Mouse (Mus musculus): ENCODE measurements around the gene Gng11. TPM values are rescaled to one million over a fixed set of nuclear protein-coding genes. Genes with fewer than 3 reads are reported as not detected.

Gene Gng11
- 52.1 and 53.2 TPM in 2 replicates for total RNA-seq (2021)
- long read RNA-seq, experiment 1, transcript Gng11-201 (2 exons, 919 nt): major isoform, 54 of 66 reads
- long read RNA-seq, experiment 1, partial matches to known transcripts: 12 of 66 reads
- long read RNA-seq, experiment 1, other reads (novel, unspliced or antisense): 0 of 66 reads
- long read RNA-seq, experiment 2, transcript Gng11-201 (2 exons, 919 nt): major isoform, 54 of 64 reads
- long read RNA-seq, experiment 2, partial matches to known transcripts: 10 of 64 reads
- long read RNA-seq, experiment 2, other reads (novel, unspliced or antisense): 0 of 64 reads

DNA sequence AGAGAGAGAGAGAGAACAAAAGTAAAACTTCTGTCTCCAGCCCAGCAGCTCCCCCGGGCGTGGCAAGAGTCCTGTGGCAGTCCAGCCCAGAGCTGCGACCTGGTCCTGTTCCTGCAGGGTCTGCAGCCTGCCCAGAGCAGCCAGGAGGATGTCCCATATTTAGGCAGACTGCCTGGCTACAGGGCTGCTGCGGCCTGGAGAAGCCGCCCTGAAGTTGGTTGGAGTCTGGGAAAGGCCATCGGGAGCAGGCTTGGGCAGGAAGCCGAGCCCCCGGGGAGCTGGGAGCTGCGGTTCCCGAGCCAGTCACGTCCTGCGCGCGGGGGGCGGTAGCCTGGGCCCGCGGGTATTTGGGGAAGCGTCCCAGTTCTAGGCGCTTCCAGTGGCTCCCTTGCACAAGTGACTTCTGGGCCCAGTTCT, at the start of gene Gng11:
Gng11 (plus strand) TSS at position 15 of the 417 bp plus-strand sequence.
- DNase-seq: peak; percentile 75

DNA sequence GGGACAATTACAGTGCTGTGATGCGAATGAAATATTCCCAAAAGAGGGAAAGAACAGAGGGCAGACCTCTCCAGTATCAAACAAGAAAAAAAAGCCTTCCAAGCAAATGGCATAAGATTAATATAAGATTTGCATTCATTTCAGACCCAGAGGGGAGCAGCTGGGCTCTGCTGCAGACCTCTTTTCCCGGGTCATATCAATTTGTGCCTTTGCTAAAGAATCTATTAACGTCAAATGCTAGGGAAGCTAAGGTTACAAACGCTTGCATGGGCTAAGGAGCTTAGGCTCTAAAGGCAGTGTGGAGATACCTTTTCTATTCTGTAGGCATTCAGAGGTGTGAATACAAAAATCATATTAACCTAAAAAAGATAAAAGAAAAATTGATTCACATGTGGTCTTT, 48.7 kb upstream of the Gng11 start:
- DNase-seq: no peak

DNA sequence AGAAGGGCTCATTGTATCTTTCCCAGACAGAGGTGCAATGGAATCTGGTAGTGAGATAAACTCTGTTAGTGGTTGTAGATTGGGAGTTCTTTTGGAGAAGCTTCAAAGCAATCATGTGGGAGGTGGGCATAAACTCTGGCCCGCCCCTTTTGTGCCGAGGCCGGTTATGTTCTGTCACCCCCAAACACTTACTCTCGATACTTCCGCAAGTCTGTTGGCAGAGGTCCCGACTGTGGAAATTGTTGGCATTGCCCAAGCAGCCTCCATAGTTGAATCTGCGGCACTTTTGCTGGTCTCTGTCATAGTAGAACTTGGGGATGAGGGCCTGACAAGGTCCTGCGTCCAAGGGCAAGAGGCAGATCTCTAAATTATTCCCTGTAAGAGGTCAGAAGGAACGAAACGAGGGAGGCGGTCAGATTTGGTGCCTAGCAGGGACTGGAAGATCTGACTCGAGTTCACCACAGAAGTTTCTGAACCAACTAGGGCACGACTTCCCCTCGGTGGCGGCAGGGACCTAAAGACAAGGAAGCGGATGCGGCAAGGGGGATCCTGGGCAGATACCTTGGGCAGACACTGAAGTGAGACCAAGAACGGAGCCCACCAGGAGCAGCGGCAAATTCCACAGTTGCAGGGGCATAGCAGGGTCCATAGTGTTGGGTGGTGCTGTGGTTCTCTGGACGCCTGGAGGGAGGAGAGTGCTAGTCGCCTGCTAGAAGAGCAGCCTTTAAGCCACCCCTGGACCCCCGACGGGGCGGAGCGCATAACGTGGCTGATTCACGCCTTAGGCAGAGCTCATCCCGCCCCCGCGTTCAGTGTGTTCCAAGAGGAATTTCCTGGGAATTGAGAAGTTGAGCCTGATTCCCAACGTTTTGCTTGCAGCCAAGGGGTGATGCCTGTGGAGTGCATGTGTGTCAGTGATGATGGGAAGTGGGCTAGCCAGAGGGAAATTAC, 35.8 kb upstream of the Gng11 start:
- DNase-seq: peak; percentile 49

DNA sequence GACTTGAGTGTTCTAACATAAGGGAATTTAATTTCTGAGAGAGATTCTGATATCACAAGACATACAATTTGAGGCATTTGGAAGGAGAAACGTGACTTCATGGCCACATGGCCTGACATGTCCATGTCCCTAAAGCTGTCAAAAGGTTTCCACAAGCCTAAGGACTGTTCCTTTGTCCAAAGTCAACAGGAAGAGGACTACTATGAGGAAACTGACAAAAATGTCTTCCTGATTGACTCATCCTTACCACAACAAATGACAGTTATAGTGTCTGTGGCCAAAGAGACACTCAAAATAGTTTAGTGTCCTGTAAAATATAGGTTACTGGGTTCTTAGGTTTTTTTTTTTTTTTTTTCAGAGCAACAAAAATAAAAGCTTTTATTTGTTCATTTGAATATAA, 30.0 kb upstream of the Gng11 start:
- no peak for DNase-seq

DNA sequence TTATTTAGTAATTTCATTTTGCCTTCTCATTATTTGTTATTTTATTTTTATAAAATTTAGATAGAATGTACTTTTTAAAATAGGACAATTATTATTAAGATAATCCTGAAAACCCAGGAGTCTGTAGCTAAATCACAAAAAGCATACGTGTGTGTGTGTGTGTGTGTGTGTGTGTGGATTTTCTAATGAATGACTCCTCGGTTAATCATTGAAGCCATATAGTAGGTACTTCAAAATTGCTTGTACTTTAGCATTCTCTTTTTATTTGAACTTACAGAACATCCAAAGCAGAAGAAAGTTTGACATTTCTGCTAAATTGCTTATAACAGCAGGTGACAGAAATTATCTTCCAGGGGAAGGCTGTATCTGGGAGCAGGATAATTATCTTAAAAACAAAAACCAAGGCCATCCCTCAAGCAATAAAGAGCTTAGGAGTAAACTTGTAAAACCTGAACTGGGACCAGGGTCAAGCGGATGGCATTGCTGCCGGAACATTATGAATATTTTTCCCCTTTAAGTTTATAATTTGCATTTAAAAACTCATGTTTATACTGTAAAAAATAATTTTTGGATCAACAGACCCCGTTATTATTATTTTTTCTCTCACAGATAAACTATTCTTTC, 20.9 kb upstream of the Gng11 start:
- no peak for DNase-seq

DNA sequence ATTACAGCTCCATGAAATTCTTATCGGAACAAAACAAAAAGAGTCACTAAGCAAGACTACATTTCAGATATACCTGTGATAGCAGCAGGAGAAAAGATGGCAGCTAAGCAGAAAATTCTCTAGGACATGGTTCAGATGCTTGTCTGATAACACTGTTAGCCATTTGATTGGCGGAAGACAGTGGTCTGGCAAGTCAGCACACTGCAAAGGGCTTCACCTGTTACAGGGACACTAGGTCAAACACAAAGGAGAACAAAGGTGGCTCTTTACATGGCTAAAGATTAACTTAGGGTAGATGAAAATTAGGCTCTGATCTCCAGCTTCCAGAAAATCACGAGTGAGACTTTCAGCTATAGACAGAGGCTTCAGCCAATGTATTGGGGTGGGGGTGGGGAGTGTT, 15.0 kb upstream of the Gng11 start, which contains the start of gene Tfpi2:
Tfpi2 (minus strand) TSS at position 170 of the 400 bp plus-strand sequence.
- no peak for DNase-seq

DNA sequence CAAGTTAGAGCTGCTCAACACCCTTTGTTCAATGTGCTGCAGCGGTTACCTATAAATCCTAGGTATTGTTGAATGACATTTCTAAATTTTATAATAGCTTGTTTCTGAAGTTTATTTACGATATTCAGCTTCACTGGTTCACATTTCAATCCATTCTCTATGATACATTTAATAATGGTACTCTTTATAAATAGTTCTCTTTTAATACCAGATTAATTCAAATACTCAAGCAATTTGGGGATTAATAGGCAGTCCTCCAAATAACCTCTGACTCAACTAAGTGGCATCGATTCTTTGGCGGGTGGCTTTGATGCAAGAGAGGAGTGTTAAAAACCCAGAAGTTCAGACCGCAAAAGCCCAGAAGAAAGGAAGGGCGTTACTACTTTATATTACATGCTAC, 10.2 kb upstream of the Gng11 start, which contains the start of gene Gngt1:
Gngt1 (plus strand) TSS at position 301 of the 400 bp plus-strand sequence.
- no peak for DNase-seq

DNA sequence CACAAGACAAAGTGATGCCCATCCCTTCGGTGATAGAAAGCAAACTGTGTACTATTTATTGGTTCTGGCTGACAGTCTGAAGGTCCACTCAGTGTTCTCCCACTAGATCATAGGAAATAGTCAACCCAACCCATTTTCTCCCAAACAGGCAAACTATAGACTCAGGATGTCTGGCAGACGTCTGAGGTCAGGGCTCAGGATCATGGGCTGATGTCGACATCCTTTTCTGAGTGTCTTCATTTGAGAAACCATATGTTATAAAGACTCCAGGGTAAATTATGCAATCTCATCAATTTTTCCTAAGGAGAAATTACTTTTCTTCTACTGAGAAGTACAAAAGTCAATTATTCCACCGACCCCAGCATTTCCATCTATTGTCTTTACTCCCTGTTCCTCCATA, 5.6 kb upstream of the Gng11 start:
- DNase-seq: no peak

DNA sequence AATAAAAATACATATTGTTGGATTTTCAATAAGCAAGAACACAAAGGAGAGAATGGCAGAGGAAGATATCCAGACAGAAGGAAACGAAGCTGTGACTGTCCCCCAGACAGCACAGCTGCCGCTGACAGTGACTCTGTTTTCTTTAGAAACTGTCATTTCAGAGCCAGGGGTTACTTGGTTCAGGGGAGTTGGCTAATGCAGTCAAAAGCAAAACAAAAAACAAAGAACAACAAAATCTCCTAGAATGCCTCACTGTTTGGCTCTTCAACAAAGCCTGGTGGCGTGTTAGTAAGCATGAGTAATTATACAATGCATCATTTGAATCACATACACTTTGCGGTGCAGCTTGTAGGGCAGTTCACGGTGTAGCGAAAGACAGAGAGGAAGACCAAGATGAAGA, 4.4 kb upstream of the Gng11 start:
- no peak for DNase-seq

DNA sequence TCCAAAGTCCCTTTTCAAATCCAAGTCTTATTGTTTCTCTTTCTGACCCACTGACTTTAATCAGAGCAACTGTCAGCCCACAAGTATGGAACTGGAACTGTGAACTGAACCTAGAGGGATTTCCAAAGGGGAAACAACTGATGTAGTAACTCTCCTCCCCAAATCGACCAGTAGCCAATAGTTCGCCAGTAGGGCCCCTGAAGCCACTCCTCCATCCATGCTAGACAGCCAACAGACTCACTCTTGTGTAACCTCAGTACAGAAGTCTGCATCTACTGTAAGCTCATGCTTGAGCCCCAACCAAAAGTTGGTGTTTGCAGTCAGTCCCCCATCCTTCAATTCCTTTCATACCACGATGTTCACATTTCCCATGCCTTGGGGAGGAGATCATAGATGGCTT, 3.0 kb upstream of the Gng11 start:
- DNase-seq: no peak

DNA sequence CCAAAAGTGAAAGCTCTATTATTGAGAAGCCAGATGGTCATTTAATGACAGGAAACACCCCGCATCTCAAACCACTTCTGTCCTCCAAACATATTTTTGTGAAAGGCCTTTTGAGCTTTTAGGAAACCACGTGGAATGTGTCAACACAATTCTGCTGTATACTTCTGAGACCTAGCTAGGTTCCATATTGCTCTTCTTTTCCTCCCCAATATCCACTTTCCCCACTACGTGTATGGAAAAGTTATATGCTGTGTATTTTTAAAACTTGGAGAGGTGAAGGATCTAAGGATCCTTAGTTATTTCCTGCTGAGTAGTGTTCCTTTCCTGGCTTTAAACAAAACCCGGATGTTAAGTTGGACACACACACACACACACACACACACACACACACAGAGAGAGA, 259 bp upstream of the Gng11 start:
- no peak for DNase-seq

DNA sequence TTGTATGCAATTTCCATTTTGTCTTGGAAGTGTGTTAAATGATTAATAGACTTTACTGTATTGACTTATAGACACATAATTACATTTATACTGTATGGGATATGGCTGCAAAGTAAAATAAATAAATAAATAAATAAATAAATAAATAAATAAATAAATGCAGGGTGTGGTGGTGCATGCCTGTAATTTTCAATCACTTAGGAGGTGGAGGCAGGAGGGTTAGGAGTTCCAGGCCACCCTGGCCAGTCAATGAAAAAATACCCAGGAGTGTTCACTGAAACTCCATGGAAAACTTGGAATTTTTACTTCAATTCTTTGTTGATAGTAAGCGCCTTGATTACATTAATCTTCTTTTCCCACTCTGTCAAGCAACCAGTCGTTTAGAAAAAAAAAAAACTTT, 1.1 kb downstream of the Gng11 start:
- no peak for DNase-seq

DNA sequence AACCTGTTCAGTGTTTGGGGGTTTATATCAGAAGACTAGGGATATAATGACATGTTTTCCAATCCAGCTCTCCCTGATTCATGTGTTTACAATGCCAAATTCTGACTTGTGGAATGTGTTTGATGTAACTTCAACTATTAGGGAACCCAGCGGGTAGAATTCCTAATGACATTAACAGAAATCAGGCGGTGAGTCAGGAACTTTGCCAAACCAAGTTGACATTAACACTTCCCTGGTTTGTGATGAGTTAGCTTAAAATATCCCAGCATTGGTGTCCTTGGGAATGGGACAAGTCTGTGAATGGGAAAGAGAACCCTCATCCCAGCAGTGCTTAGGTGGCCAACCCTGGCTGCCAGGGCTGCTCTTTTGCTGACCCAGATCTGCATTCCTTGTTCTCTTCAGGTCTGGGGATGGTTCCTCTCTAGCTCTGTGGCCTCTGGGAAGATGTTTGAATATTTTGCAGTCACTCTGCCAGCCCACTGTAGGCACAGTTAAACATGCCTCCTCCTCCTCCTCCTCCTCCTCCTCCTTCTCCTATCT, 4.9 kb downstream of the Gng11 start:
- no peak for DNase-seq

DNA sequence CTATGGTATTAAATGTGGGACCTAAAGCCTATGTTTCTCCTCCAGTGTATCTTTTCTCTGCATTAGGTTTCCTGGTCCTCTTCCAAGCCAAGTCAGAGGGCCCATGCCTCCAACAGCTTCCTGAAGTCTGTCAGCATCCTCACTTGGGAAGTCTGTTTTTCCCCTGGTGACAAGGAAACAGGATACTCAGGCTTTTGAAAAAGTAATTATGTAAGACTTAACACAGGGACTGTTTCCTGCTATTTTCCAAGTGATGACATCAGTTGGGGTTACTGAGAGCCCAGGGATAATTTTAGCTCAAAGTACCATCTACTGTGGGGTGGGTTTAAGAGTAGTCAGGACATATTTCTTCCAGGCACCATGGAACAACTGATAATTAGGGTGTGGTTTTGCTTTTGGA, 5.8 kb downstream of the Gng11 start:
- no peak for DNase-seq

DNA sequence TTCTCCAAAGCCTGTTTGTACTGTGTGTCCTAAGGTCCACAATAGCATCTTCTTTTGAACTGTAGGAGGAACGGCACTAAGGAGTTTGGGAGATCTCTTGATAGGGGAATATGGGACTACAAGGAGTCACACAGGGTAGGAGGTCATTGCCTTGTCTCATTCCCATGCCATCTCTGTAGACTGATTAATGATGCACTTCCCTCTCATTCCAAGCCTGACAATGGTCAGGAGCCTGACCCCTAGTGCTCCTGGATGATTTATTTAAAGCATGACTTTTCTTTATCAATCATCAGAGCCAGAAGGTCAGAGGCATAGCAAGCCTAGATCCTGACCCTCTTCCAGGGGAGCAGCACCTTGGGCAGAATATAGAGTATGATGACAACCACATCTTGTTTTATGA, 18.9 kb downstream of the Gng11 start:
- no peak for DNase-seq

DNA sequence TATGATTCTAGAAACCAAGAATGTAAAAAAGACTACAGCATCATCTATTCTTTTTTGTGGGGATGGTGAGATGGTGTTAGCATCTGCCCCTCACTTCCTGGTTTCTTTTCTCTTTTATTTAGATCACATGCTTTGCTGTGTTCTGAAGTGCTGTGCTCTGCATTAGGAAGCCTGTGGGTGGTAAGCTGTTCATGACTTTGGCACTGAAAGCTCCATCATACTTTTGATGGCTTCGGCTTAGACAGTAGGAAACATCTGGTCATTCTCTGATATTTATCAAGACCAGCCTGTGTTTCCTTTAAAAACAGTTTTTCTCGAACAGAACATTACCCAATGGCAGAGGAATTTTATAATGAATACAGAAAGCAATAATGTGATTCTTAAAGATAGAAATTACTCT, 22.7 kb downstream of the Gng11 start:
- DNase-seq: no peak

DNA sequence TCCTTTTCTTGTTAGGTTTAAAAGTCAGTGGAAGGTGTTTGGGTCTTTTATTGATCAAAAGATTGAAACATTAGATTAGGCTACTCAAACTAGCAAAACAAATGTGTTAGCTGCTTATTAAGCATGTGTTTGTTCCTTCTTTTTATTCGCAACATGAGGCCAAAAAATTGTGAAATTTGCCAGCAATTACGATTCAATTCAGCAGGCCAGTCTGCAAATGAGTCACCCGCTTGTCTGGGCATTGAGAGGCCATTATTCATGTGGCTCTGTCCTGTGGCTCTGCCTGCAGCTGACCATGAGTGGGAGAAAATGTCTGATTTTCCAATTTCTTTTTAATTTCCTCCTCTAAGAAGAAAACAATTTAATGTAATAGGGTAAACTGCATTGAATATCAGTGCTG, 27.3 kb downstream of the Gng11 start:
- DNase-seq: peak; percentile 52

DNA sequence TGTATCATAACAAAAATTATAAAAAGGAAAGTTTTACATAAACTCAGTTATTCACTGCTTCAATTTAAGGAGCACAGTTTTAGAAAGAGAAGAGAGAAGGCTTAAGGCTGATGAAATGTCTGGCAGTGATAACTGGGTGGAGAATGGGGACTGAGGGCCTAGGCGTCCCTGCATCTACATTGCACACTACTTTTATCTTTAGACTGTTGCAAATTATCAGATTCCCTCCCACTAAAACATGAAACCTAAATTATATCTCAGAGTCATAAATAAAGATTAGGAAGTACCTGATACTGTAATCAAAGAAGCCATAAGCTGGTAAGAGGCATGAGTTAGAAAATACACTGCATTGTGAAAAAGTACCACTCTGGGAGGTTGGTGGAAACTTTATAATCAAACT, 38.1 kb downstream of the Gng11 start:
- no peak for DNase-seq

DNA sequence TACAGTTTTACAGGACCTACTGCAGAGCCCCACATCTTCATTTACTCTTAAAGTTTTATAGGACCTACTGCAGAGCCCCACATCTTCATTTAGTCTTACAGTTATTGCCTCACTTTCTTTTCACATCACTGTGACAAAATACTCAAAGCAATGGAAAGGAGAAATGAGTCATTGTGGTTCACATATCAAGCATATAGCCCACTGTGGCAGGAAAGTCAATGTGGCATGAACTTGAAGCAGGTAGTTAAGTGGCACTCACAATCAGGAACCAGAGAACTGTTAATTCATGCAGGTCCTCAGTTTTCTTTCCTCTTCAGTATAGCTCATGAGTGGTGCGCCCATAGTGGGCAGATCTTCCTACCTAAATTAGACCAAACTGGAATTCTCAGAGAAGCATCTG, 43.5 kb downstream of the Gng11 start:
- no peak for DNase-seq

DNA sequence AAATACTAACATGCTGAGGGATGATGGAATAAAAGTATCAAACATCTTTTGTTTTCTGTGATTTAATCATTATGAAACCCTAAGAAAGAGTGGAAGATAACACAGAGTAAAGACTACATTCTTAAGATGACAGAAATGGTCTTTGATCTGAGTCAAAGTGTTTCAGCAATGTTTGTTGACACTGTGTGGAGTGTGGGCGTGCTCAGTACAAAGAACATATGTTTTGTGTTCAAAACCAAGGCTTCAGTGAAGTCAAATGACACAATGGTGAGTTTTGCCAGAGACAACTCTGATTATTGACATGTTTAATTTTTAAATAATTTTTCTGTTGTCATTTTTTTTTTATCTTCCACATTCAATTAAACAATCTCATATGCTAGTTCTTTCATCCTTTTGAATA, 49.1 kb downstream of the Gng11 start:
- no peak for DNase-seq

DNA sequence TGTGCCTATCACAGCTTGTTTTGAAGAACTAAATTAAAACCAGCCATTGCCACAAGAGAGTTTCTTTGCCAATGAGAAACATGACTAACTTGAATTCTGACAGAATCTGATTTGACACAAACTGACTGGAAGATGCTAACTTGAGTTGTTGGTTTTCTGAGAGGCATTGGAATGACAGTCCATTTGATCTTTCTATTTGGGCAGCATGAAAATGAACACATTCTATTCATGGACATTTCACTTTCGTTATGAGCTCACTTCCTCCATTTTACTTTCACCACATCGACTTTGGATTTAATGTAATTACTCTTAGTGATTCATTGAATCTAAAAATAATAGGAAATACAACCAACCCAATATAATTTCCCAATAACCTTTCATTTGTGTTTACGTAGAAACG, 50.7 kb downstream of the Gng11 start:
- DNase-seq: no peak

All from adrenal gland, postnatal 14 days (tissue).